In the genomic region with DNA sequence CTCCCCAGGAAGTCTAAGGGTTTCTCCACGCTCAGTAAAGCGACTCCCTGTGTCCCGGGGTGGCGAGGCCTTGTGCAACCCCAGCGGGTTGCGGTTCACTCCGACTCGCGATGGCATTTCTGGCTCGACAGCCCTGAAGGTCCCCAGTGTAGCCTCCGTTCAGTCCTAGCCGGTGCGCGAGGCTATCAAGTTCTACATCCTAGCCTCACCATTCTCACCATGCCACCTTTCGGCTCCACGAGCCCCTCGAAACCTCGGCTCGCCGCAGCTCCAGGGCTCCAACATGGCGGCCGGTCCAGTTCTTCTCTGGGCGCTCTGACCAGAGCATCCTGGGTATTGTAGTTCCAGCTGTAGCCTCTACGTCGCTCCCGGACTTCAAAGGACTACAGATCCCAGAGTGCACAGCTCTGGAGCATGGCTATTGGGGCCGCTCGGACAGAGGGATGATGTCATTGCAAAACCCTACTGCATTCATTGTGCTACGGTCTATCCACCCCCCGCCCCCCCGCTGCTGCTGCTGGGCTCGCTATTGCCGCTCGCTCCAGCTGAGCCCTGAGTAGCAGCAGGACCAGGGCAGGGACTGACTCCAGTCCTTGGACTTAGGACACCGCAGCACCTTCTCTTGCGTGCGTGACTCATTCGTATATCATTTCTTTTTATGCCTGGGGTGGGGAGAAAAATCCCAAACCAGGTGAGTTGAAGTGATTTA, we compare ENCODE assay signal across 8 mouse cellular contexts. TPM values are rescaled to one million over a fixed set of nuclear protein-coding genes. Genes with fewer than 3 reads are reported as not detected.
A peak's percentile ranks its signal among the peaks of the same experiment; 100 is the strongest.
DNase-seq lines count a peak whose midpoint lies in the region; ATAC-seq and TF ChIP-seq lines count a peak whose summit lies in the region.

A gene (plus strand): TSS at position 452 of the 709 bp plus-strand sequence.

- H3K4me1 ChIP-seq in heart, embryonic 12.5 days (replicated peaks) = peaks cover 22% of the 10 kb centered on the region
- H3K4me1 ChIP-seq in kidney, postnatal 0 days (replicated peaks; ENCODE audit: insufficient read depth, low read length) = 0 out of 2 replicates have a peak, but pooled peaks cover 3% of the 10 kb centered on the region
- H3K4me1 ChIP-seq in liver, embryonic 11.5 days (replicated peaks; ENCODE audit: control insufficient read depth, insufficient read depth, low read length) = peaks cover 15% of the 10 kb centered on the region
- H3K4me1 ChIP-seq in stomach, embryonic 14.5 days (ENCODE audit: control insufficient read depth, insufficient read depth, low read length) = peaks cover 17% of the 10 kb centered on the region; the same call in 1 of the 2 replicates

- TF ChIP-seq CTCF in kidney, postnatal 0 days (IDR thresholded peaks at IDR 0.05; ENCODE audit: low read depth) = peak; percentile 23; the same call in 1 of the 2 replicates

- peak; percentile 88 for ATAC-seq in erythroid progenitor cell, adult 5-6 weeks (replicated peaks; ENCODE audit: low FRiP score, poor library complexity, severe bottlenecking)
- ATAC-seq in heart, embryonic 12.5 days (ENCODE audit: insufficient number of reproducible peaks, low FRiP score) = peak; percentile 99
- ATAC-seq in kidney, postnatal 0 days (replicated peaks; ENCODE audit: low FRiP score, low read depth) = peak; percentile 100
- peak; percentile 99 for ATAC-seq in liver, embryonic 11.5 days (replicated peaks; ENCODE audit: low FRiP score)
- peak; percentile 100 for ATAC-seq in stomach, embryonic 14.5 days (ENCODE audit: insufficient number of reproducible peaks, insufficient read depth, low FRiP score, low read depth)

- H3K27me3 ChIP-seq in heart, embryonic 12.5 days (replicated peaks) = no peaks in the 10 kb centered on the region
- H3K27me3 ChIP-seq in kidney, postnatal 0 days (ENCODE audit: insufficient read depth, low read length) = no peaks in the 10 kb centered on the region
- H3K27me3 ChIP-seq in liver, embryonic 11.5 days (replicated peaks; ENCODE audit: control insufficient read depth, insufficient read depth, low read length) = no peaks in the 10 kb centered on the region; the same call in none of the 2 replicates
- no peaks in the 10 kb centered on the region for H3K27me3 ChIP-seq in stomach, embryonic 14.5 days (ENCODE audit: control insufficient read depth, insufficient read depth, low read length)

- H3K27ac ChIP-seq in heart, embryonic 12.5 days (ENCODE audit: poor library complexity, severe bottlenecking) = peak within 1 kb of the TSS; percentile 90
- H3K27ac ChIP-seq in kidney, postnatal 0 days = peak within 1 kb of the TSS; percentile 96
- H3K27ac ChIP-seq in liver, embryonic 11.5 days (ENCODE audit: low read depth, low read length) = peak within 1 kb of the TSS; percentile 73
- peak within 1 kb of the TSS; percentile 88 for H3K27ac ChIP-seq in stomach, embryonic 14.5 days (ENCODE audit: low read length)

- H3K4me3 ChIP-seq in heart, embryonic 12.5 days = peak within 1 kb of the TSS; percentile 80
- peak within 1 kb of the TSS; percentile 89 for H3K4me3 ChIP-seq in kidney, postnatal 0 days (replicated peaks; ENCODE audit: low read depth, low read length)
- peak within 1 kb of the TSS; percentile 74 for H3K4me3 ChIP-seq in liver, embryonic 11.5 days (ENCODE audit: low read depth, low read length)
- peak within 1 kb of the TSS; percentile 76 for H3K4me3 ChIP-seq in stomach, embryonic 14.5 days (ENCODE audit: low read depth, low read length)

- H3K9me3 ChIP-seq in heart, embryonic 12.5 days (replicated peaks) = no peaks in the 10 kb centered on the region
- no peaks in the 10 kb centered on the region for H3K9me3 ChIP-seq in kidney, postnatal 0 days (replicated peaks; ENCODE audit: low read length)
- no peaks in the 10 kb centered on the region for H3K9me3 ChIP-seq in liver, embryonic 11.5 days (ENCODE audit: control insufficient read depth, low read length)
- H3K9me3 ChIP-seq in stomach, embryonic 14.5 days (ENCODE audit: control insufficient read depth, low read depth, low read length) = no peaks in the 10 kb centered on the region

- peaks cover 21% of the 10 kb centered on the region for H3K36me3 ChIP-seq in heart, embryonic 12.5 days
- H3K36me3 ChIP-seq in kidney, postnatal 0 days (ENCODE audit: insufficient read depth, low read length) = 0 out of 2 replicates have a peak, but pooled peaks cover 3% of the 10 kb centered on the region
- peaks cover 6% of the 10 kb centered on the region; the same call in 1 of the 2 replicates for H3K36me3 ChIP-seq in liver, embryonic 11.5 days (ENCODE audit: control insufficient read depth, insufficient read depth, low read length)
- peaks cover 21% of the 10 kb centered on the region for H3K36me3 ChIP-seq in stomach, embryonic 14.5 days (ENCODE audit: control insufficient read depth, insufficient read depth, low read length)

- WGBS in heart, embryonic 12.5 days = under 1% methylated on average over 38 of the region's 38 CpGs
- under 1% methylated on average over 38 of the region's 38 CpGs for WGBS in kidney, postnatal 0 days
- under 1% methylated on average over 38 of the region's 38 CpGs for WGBS in liver, embryonic 11.5 days
- WGBS in stomach, embryonic 14.5 days = under 1% methylated on average over 38 of the region's 38 CpGs

- H3K9ac ChIP-seq in heart, embryonic 12.5 days = peak within 1 kb of the TSS; percentile 91
- H3K9ac ChIP-seq in kidney, postnatal 0 days (ENCODE audit: low read depth, low read length) = peak within 1 kb of the TSS; percentile 97
- peak within 1 kb of the TSS; percentile 90 for H3K9ac ChIP-seq in liver, embryonic 11.5 days (ENCODE audit: low read depth, low read length)
- H3K9ac ChIP-seq in stomach, embryonic 14.5 days (replicated peaks; ENCODE audit: low read depth, low read length) = peak within 1 kb of the TSS; percentile 93

- DNase-seq in CD4-positive helper T cell, adult 2 months (ENCODE audit: low read depth, low spot score) = peak; percentile 97
- peak; percentile 99 for DNase-seq in brain, embryonic 18.5 days (ENCODE audit: low read depth, low spot score)
- DNase-seq in kidney, postnatal 0 days (ENCODE audit: low spot score) = peak; percentile 100
- peak; percentile 82 for DNase-seq in liver, embryonic 11.5 days (ENCODE audit: low spot score)
- DNase-seq in naive thymus-derived CD4-positive, alpha-beta T cell, adult 2 months (ENCODE audit: low read depth) = peak; percentile 95

- H3K4me2 ChIP-seq in heart, embryonic 12.5 days = peak within 1 kb of the TSS; percentile 97
- peak within 1 kb of the TSS; percentile 84 for H3K4me2 ChIP-seq in kidney, postnatal 0 days (ENCODE audit: low read length)
- peak within 1 kb of the TSS; percentile 93 for H3K4me2 ChIP-seq in liver, embryonic 11.5 days
- peak within 1 kb of the TSS; percentile 74 for H3K4me2 ChIP-seq in stomach, embryonic 14.5 days (replicated peaks; ENCODE audit: low read depth, low read length)

RNA-seq across cellular contexts. Expression of the gene that starts here (rescaled TPM):
- total RNA-seq in erythroid progenitor cell, adult 5-6 weeks (2015; ENCODE audit: low replicate concordance) = 23.9 and 52.3 TPM in 2 replicates
- 9.2 and 14.6 TPM in 2 replicates for total RNA-seq in erythroid progenitor cell, adult 5-6 weeks (2017; ENCODE audit: low replicate concordance)
- 6.6 and 9.4 TPM in 2 replicates for polyA plus RNA-seq in heart, embryonic 12.5 days (2016; fragmentation: Nextera tagmentation; extraction: Ambion mirVana)
- 5.6 and 6.0 TPM in 2 replicates for polyA plus RNA-seq in kidney, postnatal 0 days (2015; fragmentation: Nextera tagmentation; extraction: Ambion mirVana)
- polyA plus RNA-seq in liver, embryonic 11.5 days (2014; fragmentation: Nextera tagmentation; extraction: Ambion mirVana) = 4.6 and 6.4 TPM in 2 replicates
- polyA plus RNA-seq in stomach, embryonic 14.5 days (2014; fragmentation: Nextera tagmentation; extraction: Ambion mirVana) = 31.8 and 34.5 TPM in 2 replicates

Comparison
In these comparisons a context has a peak if more than half of its experiments do, and no peak if none do; other contexts are left out.
1. Peak in every context shown above with its lines: DNase-seq, ATAC-seq, H3K4me3 ChIP-seq and H3K27ac ChIP-seq.